Mouse (Mus musculus) heart, postnatal 0 days (tissue): ENCODE data around the gene B3galt2. TPM values are rescaled to one million over a fixed set of nuclear protein-coding genes. Genes with fewer than 3 reads are reported as not detected.
A peak's percentile ranks its signal among the peaks of the same experiment; 100 is the strongest.

ENCODE experiments used
- ATAC-seq: fragments of 200-750 bp; cut with Nextera tagmentation; 2 replicates; pipeline ENCODE4 v1.8.0; 2017; ENCODE audit warnings: low read depth, moderate number of reproducible peaks, moderate library complexity; ENCODE audit not compliant: insufficient read depth
- DNase-seq: peaks from one replicate; pipeline ENCODE4 v3.0.0-alpha.2; 2016; ENCODE audit warnings: low spot score
- H3K27ac ChIP-seq: fragments of 300-500 bp; sonication (generic); 2 replicates; pipeline ENCODE4 v1.5.1; 2014; ENCODE audit warnings: low read depth, mild to moderate bottlenecking
- H3K27me3 ChIP-seq: fragments of 300-500 bp; sonication (generic); 2 replicates; pipeline ENCODE4 v1.6.1; 2014; ENCODE audit warnings: low read length, mixed read lengths; ENCODE audit not compliant: control insufficient read depth, insufficient read depth
- H3K36me3 ChIP-seq: fragments of 300-500 bp; sonication (generic); replicated peaks from 2 replicates; pipeline ENCODE4 v1.6.1; 2014; ENCODE audit warnings: low read length, mixed read lengths; ENCODE audit not compliant: control insufficient read depth, insufficient read depth
- H3K4me1 ChIP-seq: fragments of 300-500 bp; sonication (generic); 2 replicates; pipeline ENCODE4 v1.6.1; 2014; ENCODE audit warnings: antibody characterized with exemption; ENCODE audit not compliant: control insufficient read depth, insufficient read depth
- H3K4me2 ChIP-seq: fragments of 300-500 bp; sonication (generic); 2 replicates; pipeline ENCODE4 v1.6.1; 2014; ENCODE audit warnings: low read depth, mild to moderate bottlenecking, low read length, moderate library complexity
- H3K4me3 ChIP-seq: fragments of 300-500 bp; sonication (generic); 2 replicates; pipeline ENCODE4 v1.5.1; 2014; ENCODE audit warnings: low read depth, low read length
- H3K9ac ChIP-seq: fragments of 300-500 bp; sonication (generic); replicated peaks from 2 replicates; pipeline ENCODE4 v1.6.1; 2014; ENCODE audit warnings: low read depth, low read length, mixed read lengths
- H3K9me3 ChIP-seq: fragments of 300-500 bp; sonication (generic); replicated peaks from 2 replicates; pipeline ENCODE4 v1.6.1; 2016; ENCODE audit warnings: low read length; ENCODE audit not compliant: control insufficient read depth
- CTCF ChIP-seq: IDR thresholded peaks from 2 replicates; pipeline ENCODE4 v1.5.1; 2016; ENCODE audit warnings: antibody characterized with exemption, control low read depth, low read depth
- EP300 ChIP-seq: IDR thresholded peaks from 2 replicates; pipeline ENCODE4 v1.6.1; 2016; ENCODE audit warnings: antibody characterized with exemption, low read depth
- WGBS: fragments of 180-500 bp; shearing (Covaris S2); extraction: QIAGEN DNeasy Blood & Tissue Kit; methylation state at CpG from one replicate; pipeline ENCODE4 v1.1.7; 2014; 5-methylcytosine and 5-hydroxymethylcytosine counted together
- polyA plus RNA-seq: library from polyadenylated mRNA; unstranded; fragments of >200 nt; fragmentation: Nextera tagmentation; extraction: Ambion mirVana; gene quantifications from 2 replicates; pipeline ENCODE4 v1.2.1, GENCODE M21; 2015
- total RNA-seq: library from RNA; depleted of rRNA; stranded (reverse); fragments of >200 nt; gene quantifications from 2 replicates; pipeline ENCODE4 v1.2.3, GENCODE M21; 2014; ENCODE audit warnings: low replicate concordance

Gene B3galt2
- total and polyA plus RNA-seq, 2 experiments from 2014 or later, result under 0.01 to 0.08 TPM

GRCm38 (mm10) chr1:143675734-143676361 is 35.4 kb downstream of the B3galt2 start:
- no peaks in the 10 kb centered on the region for H3K27me3 ChIP-seq
- WGBS, result 87% methylated on average over 4 of the region's 4 CpGs
- H3K27ac ChIP-seq, result no peak overlapping the region
- H3K9ac ChIP-seq, result no peak overlapping the region
- H3K4me3 ChIP-seq, result no peak overlapping the region
- TF ChIP-seq CTCF, result no peak
- TF ChIP-seq EP300, result no peak
- no peaks in the 10 kb centered on the region for H3K4me1 ChIP-seq
- H3K36me3 ChIP-seq, result peaks cover 30% of the 10 kb centered on the region
- no peaks in the 10 kb centered on the region for H3K9me3 ChIP-seq
- no peak for DNase-seq
- no peak overlapping the region for H3K4me2 ChIP-seq
- no peak for ATAC-seq

GRCm38 (mm10) chr1:143681108-143681507 is 40.6 kb downstream of the B3galt2 start:
- no peak for DNase-seq
- WGBS, result 93% methylated on average over 5 of the region's 5 CpGs
- Histone ChIP-seq H3K27me3 (no peaks in the 10 kb centered on the region), H3K27ac (no peak overlapping the region), H3K4me1 (no peaks in the 10 kb centered on the region), H3K36me3 (peaks cover 44% of the 10 kb centered on the region), H3K4me3 (no peak overlapping the region), H3K9me3 (no peaks in the 10 kb centered on the region), H3K4me2 (no peak overlapping the region), H3K9ac (no peak overlapping the region)
- TF ChIP-seq EP300 (no peak), CTCF (no peak)
- no peak for ATAC-seq

- no peak for DNase-seq
- Histone ChIP-seq H3K4me1 (no peaks in the 10 kb centered on the region), H3K36me3 (peaks cover 50% of the 10 kb centered on the region), H3K4me3 (no peak overlapping the region), H3K9ac (no peak overlapping the region), H3K9me3 (no peaks in the 10 kb centered on the region), H3K27ac (no peak overlapping the region), H3K4me2 (no peak overlapping the region), H3K27me3 (no peaks in the 10 kb centered on the region)
- 94% methylated on average over 3 of the region's 3 CpGs for WGBS
- TF ChIP-seq CTCF (no peak), EP300 (no peak)
- ATAC-seq, result no peak
Observed at GRCm38 (mm10) chr1:143684849-143685248, 44.4 kb downstream of the B3galt2 start.

GRCm38 (mm10) chr1:143701736-143702135 is 61.3 kb downstream of the B3galt2 start:
- H3K27ac ChIP-seq, result peak overlapping the region; percentile 93
- H3K9ac ChIP-seq, result peak overlapping the region; percentile 85
- no peaks in the 10 kb centered on the region for H3K9me3 ChIP-seq
- peaks cover 15% of the 10 kb centered on the region; the same call in 1 of the 2 replicates for H3K4me1 ChIP-seq
- peaks cover 15% of the 10 kb centered on the region; the same call in 1 of the 2 replicates for H3K36me3 ChIP-seq
- no peak for ATAC-seq
- peak overlapping the region; percentile 77 for H3K4me2 ChIP-seq
- no peaks in the 10 kb centered on the region for H3K27me3 ChIP-seq
- under 1% methylated on average over 13 of the region's 13 CpGs for WGBS
- DNase-seq, result no peak
- TF ChIP-seq EP300, result no peak
- peak overlapping the region; percentile 84 for H3K4me3 ChIP-seq

GRCm38 (mm10) chr1:143702141-143702740 is 61.8 kb downstream of the B3galt2 start:
- peak; percentile 63 for ATAC-seq
- TF ChIP-seq EP300 (no peak), CTCF (no peak)
- H3K4me1 ChIP-seq, result peaks cover 15% of the 10 kb centered on the region; the same call in 1 of the 2 replicates
- peak overlapping the region; percentile 77 for H3K4me2 ChIP-seq
- H3K36me3 ChIP-seq, result peaks cover 10% of the 10 kb centered on the region; the same call in 1 of the 2 replicates
- DNase-seq, result peak; percentile 44
- peak overlapping the region; percentile 84 for H3K4me3 ChIP-seq
- H3K27me3 ChIP-seq, result no peaks in the 10 kb centered on the region
- under 1% methylated on average over 31 of the region's 48 CpGs for WGBS
- peak overlapping the region; percentile 93 for H3K27ac ChIP-seq
- H3K9me3 ChIP-seq, result no peaks in the 10 kb centered on the region
- H3K9ac ChIP-seq, result peak overlapping the region; percentile 85
